ENCODE assay signal across 23 mouse cellular contexts in the genomic region with DNA sequence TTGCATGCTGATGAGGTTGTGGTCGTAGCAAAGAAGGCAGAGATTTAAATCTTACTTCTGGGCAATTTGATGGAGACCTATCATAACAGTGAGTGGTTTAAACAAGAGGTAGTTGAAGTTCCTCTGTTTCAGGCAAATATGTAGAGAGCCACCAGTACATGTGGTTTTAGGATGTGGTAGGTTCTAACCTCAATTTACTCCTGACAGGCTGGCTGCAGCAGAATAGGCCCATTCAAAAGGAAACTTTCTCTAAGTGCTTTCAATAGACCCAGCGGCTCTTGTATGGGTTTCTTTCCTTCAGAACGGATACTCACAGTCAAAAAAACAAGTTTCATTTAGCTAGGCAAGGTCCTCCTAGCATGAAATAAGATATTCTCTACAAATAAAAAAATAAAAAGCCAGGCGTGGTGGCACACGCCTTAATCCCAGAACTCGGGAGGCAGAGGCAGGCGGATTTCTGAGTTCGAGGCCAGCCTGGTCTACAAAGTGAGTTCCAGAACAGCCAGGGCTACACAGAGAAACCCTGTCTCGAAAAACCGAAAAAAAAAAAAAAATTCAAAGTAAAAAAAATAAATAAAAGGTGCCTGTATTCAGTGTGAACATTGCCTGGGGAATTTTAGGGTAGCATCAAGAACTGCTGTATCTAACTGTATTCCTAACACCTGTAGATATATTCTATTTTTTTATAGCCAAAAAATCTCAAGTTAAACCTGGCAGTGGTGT.
"Had no signal": no experiment of that assay in that cellular context is flagged by ENCODE, and none has a peak within 500 bp of the region (broad histone marks: within the 10 kb centered on the region; RNA-seq: fewer than 3 reads in every experiment).

No protein-coding gene starts in this region.

- DNase-seq: kidney, adult 18-20 months; kidney, adult 9 months; kidney, postnatal 14 days; kidney, postnatal 4 days; left cerebral cortex, postnatal 4 days; lung, adult 18-20 months; lung, postnatal 10 days; lung, postnatal 36 days; right cerebral cortex, postnatal 25 days; spleen, adult 18-20 months; thymus, adult 18-20 months; thymus, postnatal 4 days had no signal

- H3K4me1 ChIP-seq: limb, embryonic 12.5 days; limb, embryonic 15.5 days; lung, embryonic 15.5 days; megakaryocyte, embryonic 14.5 days; midbrain, embryonic 10.5 days; midbrain, embryonic 15.5 days; neural tube, embryonic 12.5 days; neural tube, embryonic 15.5 days; stomach, embryonic 15.5 days had no signal

- H3K4me2 ChIP-seq: limb, embryonic 12.5 days; limb, embryonic 15.5 days; liver, embryonic 11.5 days; lung, embryonic 15.5 days; midbrain, embryonic 15.5 days; neural tube, embryonic 12.5 days; neural tube, embryonic 15.5 days; stomach, embryonic 15.5 days had no signal

- H3K9ac ChIP-seq: limb, embryonic 12.5 days; limb, embryonic 15.5 days; liver, embryonic 14.5 days; lung, embryonic 15.5 days; midbrain, embryonic 15.5 days; neural tube, embryonic 12.5 days; neural tube, embryonic 15.5 days; stomach, embryonic 15.5 days had no signal

- H3K27ac ChIP-seq: limb, embryonic 12.5 days; limb, embryonic 15.5 days; liver, embryonic 14.5 days; lung, embryonic 15.5 days; midbrain, embryonic 10.5 days; midbrain, embryonic 15.5 days; neural tube, embryonic 12.5 days; neural tube, embryonic 15.5 days; stomach, embryonic 15.5 days had no signal

- ATAC-seq: midbrain, embryonic 15.5 days had no signal

- H3K27me3 ChIP-seq: limb, embryonic 12.5 days; limb, embryonic 15.5 days; lung, embryonic 15.5 days; megakaryocyte, embryonic 14.5 days; midbrain, embryonic 15.5 days; neural tube, embryonic 12.5 days; neural tube, embryonic 15.5 days; stomach, embryonic 15.5 days had no signal

- H3K4me3 ChIP-seq: limb, embryonic 12.5 days; limb, embryonic 15.5 days; lung, embryonic 15.5 days; megakaryocyte, embryonic 14.5 days; midbrain, embryonic 10.5 days; midbrain, embryonic 15.5 days; neural tube, embryonic 12.5 days; neural tube, embryonic 15.5 days; stomach, embryonic 15.5 days had no signal

- H3K9me3 ChIP-seq: limb, embryonic 12.5 days; limb, embryonic 15.5 days; lung, embryonic 15.5 days; megakaryocyte, embryonic 14.5 days; midbrain, embryonic 10.5 days; midbrain, embryonic 15.5 days; neural tube, embryonic 12.5 days; neural tube, embryonic 15.5 days; stomach, embryonic 15.5 days had no signal
